Mouse (Mus musculus) stomach, postnatal 0 days (tissue): ENCODE data around the gene Dedd2.

Experiments used
- CTCF ChIP-seq: IDR thresholded peaks from 2 replicates; pipeline ENCODE4 v1.5.1; 2016; ENCODE audit warnings: antibody characterized with exemption, low read depth, mild to moderate bottlenecking, moderate library complexity
- EP300 ChIP-seq: optimal IDR thresholded peaks from 2 replicates; pipeline ENCODE3; 2016; ENCODE audit warnings: antibody characterized with exemption

DNA sequence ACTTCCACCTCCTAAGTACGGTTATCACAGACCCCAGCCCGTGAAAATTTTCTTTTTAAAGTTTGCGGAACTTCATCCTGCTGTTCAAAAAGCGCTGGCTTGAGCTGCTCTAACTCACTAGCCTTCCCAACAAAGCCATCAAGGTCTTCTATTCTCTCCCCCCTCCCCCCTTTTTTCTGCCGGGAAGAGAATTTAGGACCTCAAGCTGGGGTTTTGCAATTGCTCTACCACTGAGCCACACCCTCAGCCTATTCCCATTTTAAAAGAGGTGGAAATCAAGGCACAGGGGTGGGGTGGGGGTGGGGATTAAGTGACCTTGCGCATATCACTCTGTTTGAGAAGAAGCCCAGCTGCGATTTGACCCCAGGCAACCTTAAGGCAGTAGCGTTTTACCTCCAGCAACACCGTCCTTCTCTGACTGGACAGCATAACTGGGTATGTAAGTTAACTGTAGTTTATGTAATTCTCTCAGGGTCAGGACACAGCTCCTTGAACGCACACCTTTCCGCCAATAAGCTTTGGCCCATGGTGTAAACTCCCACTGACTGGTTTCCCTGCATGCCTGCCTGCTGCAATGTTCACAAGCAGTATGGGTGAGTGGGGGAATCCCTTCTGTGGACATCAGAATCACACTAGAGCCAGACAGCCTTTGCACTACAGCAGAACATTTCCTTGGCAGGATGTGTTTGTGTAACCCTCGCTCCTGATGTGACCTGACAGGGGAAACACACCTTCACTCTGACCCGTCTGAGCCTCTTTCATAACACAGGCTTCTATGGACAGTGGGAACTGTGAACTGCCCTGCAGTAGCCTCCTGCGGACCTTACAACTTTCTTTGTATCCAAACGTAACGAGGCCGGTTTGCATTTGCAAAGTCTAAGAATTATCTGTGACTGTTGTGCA is 43.8 kb upstream of the Dedd2 start:
- TF ChIP-seq CTCF (no peak), EP300 (no peak)
